Mouse (Mus musculus) kidney, embryonic 16.5 days (tissue): ENCODE measurements at regions not wholly inside any gene's neighbourhood (a gene's known extent, or its start where the extent isn't known, plus 50 kb on each side); places are given as distances from the start of the nearest gene placed in this dataset.
A peak's percentile ranks its signal among the peaks of the same experiment; 100 is the strongest.
"Not testable (repeated sequence)": the region's sequence is repeated elsewhere in the genome, so short reads cannot be mapped to it uniquely, and the experiment has no call there.

ENCODE experiments used
- ATAC-seq: fragments of 200-750 bp; cut with Nextera tagmentation; 2 replicates; pipeline ENCODE4 v1.8.0; 2017; ENCODE audit warnings: moderate TSS enrichment; ENCODE audit not compliant: low FRiP score, low TSS enrichment
- H3K27ac ChIP-seq: fragments of 300-500 bp; sonication (generic); 2 replicates; pipeline ENCODE4 v1.5.1; 2014; ENCODE audit warnings: low read length
- H3K27me3 ChIP-seq: fragments of 300-500 bp; sonication (generic); 2 replicates; pipeline ENCODE4 v1.6.1; 2014; ENCODE audit warnings: low read length, control low read depth, mixed read lengths; ENCODE audit not compliant: insufficient read depth
- H3K36me3 ChIP-seq: fragments of 300-500 bp; sonication (generic); 2 replicates; pipeline ENCODE4 v1.6.1; 2014; ENCODE audit warnings: low read length, control low read depth, mixed read lengths; ENCODE audit not compliant: insufficient read depth
- H3K4me1 ChIP-seq: fragments of 300-500 bp; sonication (generic); 2 replicates; pipeline ENCODE4 v1.6.1; 2014; ENCODE audit warnings: low read length, control low read depth, mixed read lengths; ENCODE audit not compliant: insufficient read depth
- H3K4me2 ChIP-seq: fragments of 300-500 bp; sonication (generic); replicated peaks from 2 replicates; pipeline ENCODE4 v1.6.1; 2014; ENCODE audit warnings: low read depth, low read length
- H3K4me3 ChIP-seq: fragments of 300-500 bp; sonication (generic); 2 replicates; pipeline ENCODE4 v1.5.1; 2014; ENCODE audit warnings: mild to moderate bottlenecking, low read length
- H3K9ac ChIP-seq: fragments of 300-500 bp; sonication (generic); replicated peaks from 2 replicates; pipeline ENCODE4 v1.6.1; 2014; ENCODE audit warnings: low read length
- H3K9me3 ChIP-seq: fragments of 300-500 bp; sonication (generic); 2 replicates; pipeline ENCODE4 v1.6.1; 2016; ENCODE audit warnings: low read length, control low read depth
- WGBS: fragments of 180-500 bp; shearing (Covaris S2); extraction: QIAGEN DNeasy Blood & Tissue Kit; methylation state at CpG from one replicate; pipeline ENCODE4 v1.1.7; 2014; 5-methylcytosine and 5-hydroxymethylcytosine counted together

DNA sequence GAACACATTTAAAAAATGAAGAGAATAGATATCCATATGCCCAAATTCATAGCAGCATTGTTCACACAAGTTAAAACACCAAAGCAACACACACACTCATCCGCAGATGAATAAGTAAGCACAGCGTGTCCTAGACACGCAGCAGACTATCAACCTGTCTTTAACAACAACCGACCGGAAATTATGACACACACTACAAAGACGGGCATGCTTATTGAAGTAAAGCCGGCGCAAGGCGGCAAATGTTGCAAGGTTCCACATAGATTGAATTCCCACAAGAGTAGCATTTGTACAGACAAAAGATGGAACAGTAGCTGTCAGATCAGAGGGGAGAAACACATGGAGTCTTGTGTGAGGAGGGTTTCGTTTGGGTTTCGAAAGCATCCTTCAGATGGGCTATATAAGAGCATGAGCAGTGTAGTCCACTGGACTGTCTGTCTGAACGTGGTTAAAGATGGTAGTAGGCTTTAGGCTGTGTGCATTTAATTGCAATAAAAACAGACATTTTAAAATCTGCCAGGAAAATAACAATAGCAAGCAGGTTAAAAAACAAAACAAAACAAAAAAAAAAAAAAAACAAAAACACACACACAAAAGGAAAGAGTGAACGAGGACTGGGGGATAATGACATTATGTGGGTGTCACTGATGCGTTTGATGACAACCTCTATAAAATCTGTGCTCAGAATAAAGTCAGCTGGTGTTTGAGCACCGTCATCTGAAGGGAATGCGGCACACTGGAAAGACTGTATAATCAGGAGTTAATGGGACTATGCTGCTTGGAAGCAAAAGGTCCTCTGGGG lies 78.1 kb upstream of the Fam78b start:
- no peak overlapping the region for H3K4me3 ChIP-seq
- H3K4me2 ChIP-seq, result no peak overlapping the region
- H3K27me3 ChIP-seq, result no peaks in the 10 kb centered on the region
- WGBS, result 82% methylated on average over 16 of the region's 16 CpGs
- no peaks in the 10 kb centered on the region for H3K36me3 ChIP-seq
- no peaks in the 10 kb centered on the region for H3K4me1 ChIP-seq
- no peaks in the 10 kb centered on the region for H3K9me3 ChIP-seq
- ATAC-seq, result no peak
- no peak overlapping the region for H3K27ac ChIP-seq
- H3K9ac ChIP-seq, result no peak overlapping the region

DNA sequence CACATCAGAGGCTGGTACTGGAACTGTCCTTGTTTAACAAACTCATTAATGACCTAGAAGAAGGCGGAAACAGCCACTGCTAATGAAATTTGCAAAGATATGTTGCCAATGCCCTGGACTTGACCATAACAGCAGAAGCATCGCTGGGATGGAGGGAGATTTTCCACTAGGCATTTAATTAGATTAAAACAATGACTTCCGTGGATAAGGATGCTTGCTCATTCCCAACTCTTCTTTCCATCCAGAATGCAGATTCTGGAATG lies 77.6 kb upstream of the Fam78b start:
- H3K4me1 ChIP-seq, result no peaks in the 10 kb centered on the region
- no peaks in the 10 kb centered on the region for H3K9me3 ChIP-seq
- no peak overlapping the region for H3K27ac ChIP-seq
- no peak overlapping the region for H3K4me2 ChIP-seq
- no peaks in the 10 kb centered on the region for H3K36me3 ChIP-seq
- no peaks in the 10 kb centered on the region for H3K27me3 ChIP-seq
- H3K9ac ChIP-seq, result no peak overlapping the region
- ATAC-seq, result no peak
- no peak overlapping the region for H3K4me3 ChIP-seq
- WGBS, result 80% methylated on average over 3 of the region's 3 CpGs

DNA sequence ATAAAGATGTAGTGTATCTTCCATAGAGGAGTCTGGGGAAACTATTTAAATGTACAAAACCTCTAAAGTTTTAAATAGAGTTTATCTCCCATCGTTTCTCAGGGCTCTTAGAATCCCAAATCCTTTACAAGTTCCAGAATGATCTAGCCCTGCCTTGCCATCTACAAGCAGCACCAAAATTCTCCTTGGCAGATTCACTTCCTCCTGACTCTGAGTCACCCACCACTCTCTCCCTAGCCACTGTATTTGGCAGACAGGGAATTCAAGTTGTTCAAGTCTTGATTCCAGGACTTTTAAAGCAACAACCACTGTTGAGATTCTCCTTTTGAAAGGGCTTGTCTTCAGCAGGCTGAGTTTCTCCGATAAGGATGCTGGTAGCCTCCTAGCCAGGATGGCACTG lies 77.1 kb upstream of the Fam78b start:
- Histone ChIP-seq H3K4me2 (no peak overlapping the region), H3K4me1 (no peaks in the 10 kb centered on the region), H3K36me3 (no peaks in the 10 kb centered on the region), H3K27me3 (no peaks in the 10 kb centered on the region), H3K27ac (no peak overlapping the region), H3K9me3 (no peaks in the 10 kb centered on the region), H3K4me3 (no peak overlapping the region), H3K9ac (no peak overlapping the region)
- 78% methylated on average over 2 of the region's 2 CpGs for WGBS
- ATAC-seq, result no peak

DNA sequence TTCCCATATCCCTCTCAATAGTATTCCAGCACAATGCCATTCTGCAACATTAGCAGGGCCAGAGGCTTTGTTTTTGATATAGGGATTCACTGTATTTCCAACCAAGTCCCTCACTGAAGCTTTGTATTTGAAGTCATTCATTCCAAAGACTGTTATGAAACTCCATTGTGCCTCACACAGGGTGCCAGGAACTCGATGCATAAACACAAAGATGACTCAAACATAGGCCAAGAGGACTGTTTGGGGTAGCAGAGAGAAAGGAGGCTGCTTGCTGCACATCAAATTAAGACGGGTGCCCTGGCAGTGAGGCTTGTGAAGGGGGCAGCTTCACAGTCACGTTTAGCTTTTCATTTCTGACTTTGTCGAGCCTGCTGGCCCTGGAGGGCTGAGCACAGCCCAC lies 75.1 kb upstream of the Fam78b start:
- no peak for ATAC-seq
- 46% methylated on average over 4 of the region's 4 CpGs for WGBS
- H3K4me2 ChIP-seq, result no peak overlapping the region
- no peak overlapping the region for H3K27ac ChIP-seq
- no peaks in the 10 kb centered on the region for H3K9me3 ChIP-seq
- no peaks in the 10 kb centered on the region for H3K4me1 ChIP-seq
- no peak overlapping the region for H3K4me3 ChIP-seq
- H3K9ac ChIP-seq, result no peak overlapping the region
- no peaks in the 10 kb centered on the region for H3K27me3 ChIP-seq
- H3K36me3 ChIP-seq, result no peaks in the 10 kb centered on the region

DNA sequence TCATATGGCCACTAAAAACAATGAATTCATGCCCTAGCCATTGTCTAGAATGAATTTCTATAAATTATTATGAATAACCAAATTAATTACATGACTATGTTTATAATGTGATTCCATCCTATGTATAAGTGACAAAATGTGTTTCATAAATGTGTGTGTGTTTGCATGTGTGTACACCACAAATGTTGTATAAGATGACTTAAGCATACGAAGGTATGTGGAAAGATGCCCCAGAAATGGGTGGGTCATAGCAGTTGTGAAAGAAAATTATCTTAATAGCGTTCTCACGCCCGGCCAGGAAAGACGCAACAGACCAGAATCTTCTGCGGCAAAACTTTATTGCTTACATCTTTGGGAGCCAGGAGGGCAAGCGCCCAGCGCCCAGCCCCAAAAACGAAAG lies 61.5 kb upstream of the Fam78b start:
- not testable (repeated sequence) for H3K27ac ChIP-seq, H3K4me1 ChIP-seq, H3K27me3 ChIP-seq, H3K9me3 ChIP-seq, ATAC-seq, H3K9ac ChIP-seq, H3K36me3 ChIP-seq
- peak overlapping the region; percentile 27 for H3K4me2 ChIP-seq
- H3K4me3 ChIP-seq, result peak overlapping the region; percentile 24
- WGBS, result 67% methylated on average over 9 of the region's 9 CpGs

DNA sequence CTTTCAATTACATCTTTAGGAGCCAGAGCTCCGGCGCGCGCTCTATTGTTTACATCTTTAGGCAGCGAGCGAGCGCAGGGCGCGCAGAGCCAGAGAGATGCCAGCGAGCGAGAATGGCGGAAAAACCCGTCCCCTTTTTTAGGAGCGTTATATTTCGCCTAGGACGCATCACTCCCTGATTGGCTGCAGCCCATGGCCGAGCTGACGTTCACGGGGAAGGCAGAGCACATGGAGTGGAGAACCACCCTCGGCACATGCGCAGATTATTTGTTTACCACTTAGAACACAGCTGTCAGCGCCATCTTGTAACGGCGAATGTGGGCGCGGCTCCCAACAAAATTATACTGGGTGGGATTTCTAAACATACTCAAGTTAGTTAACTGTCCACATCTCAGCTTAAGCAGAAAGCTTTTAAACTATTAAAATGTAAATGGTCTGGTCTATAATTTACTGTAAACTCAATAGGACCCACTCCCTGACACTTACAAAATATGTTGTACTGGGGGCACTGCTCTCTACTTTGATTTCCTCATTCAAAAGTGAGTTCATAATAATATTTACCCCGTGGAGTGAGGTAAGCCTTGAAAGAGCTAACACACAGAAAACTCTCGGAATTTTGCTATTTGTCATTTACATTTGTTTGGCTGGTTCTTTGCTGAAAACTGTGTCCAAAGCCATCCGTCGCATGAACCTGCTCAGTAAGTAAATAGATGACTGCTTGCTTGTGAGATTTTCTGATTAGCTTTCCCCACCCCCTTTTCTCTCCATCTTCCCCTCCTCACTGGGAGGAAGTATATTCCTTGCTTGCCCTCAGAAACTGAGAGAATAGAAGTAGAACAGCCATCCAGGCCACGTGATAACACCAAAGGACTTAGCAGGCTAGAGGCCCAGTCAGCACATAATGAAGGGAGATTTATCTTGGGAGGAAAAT lies 60.8 kb upstream of the Fam78b start:
- H3K9me3 ChIP-seq, ATAC-seq, H3K27me3 ChIP-seq, H3K9ac ChIP-seq, H3K36me3 ChIP-seq, H3K27ac ChIP-seq, H3K4me1 ChIP-seq: not testable (repeated sequence)
- WGBS, result 57% methylated on average over 31 of the region's 31 CpGs
- peak overlapping the region; percentile 27 for H3K4me2 ChIP-seq
- H3K4me3 ChIP-seq, result peak overlapping the region; percentile 24

DNA sequence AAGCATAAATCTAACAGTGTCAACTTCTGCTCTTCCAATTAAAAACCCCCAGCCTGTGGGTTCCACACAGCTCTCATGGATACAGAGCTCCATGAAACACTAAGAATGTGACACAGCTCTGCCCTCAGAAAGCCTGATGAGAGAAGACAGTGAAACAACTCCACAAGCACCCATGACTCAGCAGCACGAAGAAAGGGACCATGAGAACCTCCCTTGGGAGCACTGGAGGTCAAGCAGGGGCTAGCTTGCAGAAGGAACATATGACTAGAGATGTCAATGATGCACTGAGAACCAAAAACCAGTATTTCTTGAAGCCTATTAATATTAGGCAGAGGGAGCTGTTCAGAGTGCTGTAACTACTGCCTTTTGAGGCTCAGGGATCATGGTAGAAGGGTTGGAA lies 59.0 kb upstream of the Fam78b start:
- Histone ChIP-seq H3K4me2 (no peak overlapping the region), H3K9ac (no peak overlapping the region), H3K27me3 (no peaks in the 10 kb centered on the region), H3K27ac (no peak overlapping the region), H3K36me3 (no peaks in the 10 kb centered on the region), H3K4me1 (no peaks in the 10 kb centered on the region), H3K4me3 (no peak overlapping the region), H3K9me3 (no peaks in the 10 kb centered on the region)
- 76% methylated on average over 1 of the region's 1 CpGs for WGBS
- no peak for ATAC-seq

DNA sequence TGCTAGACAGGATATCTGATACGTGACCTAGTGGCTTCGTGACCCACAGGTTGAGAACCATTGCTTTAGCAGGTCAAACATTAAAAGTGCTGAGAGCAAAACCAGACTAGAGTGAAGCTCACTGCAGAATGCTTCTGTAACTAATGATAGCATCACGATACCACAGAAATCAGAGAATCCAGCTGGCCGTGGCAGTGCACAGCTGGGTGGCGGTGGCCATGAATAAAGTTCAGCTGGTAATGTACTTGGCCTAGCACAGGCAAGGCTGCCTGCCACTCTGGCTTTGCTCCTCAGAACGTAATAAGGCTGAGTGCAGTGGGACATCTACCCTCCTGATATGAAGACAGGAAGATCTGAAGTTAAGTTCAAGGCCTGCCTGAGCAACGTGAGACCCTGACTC lies 56.7 kb upstream of the Fam78b start:
- no peaks in the 10 kb centered on the region for H3K27me3 ChIP-seq
- no peaks in the 10 kb centered on the region for H3K36me3 ChIP-seq
- H3K9me3 ChIP-seq, result no peaks in the 10 kb centered on the region
- ATAC-seq, result no peak
- no peak overlapping the region for H3K27ac ChIP-seq
- H3K4me3 ChIP-seq, result no peak overlapping the region
- no peak overlapping the region for H3K4me2 ChIP-seq
- H3K9ac ChIP-seq, result no peak overlapping the region
- no peaks in the 10 kb centered on the region for H3K4me1 ChIP-seq
- 73% methylated on average over 7 of the region's 7 CpGs for WGBS

DNA sequence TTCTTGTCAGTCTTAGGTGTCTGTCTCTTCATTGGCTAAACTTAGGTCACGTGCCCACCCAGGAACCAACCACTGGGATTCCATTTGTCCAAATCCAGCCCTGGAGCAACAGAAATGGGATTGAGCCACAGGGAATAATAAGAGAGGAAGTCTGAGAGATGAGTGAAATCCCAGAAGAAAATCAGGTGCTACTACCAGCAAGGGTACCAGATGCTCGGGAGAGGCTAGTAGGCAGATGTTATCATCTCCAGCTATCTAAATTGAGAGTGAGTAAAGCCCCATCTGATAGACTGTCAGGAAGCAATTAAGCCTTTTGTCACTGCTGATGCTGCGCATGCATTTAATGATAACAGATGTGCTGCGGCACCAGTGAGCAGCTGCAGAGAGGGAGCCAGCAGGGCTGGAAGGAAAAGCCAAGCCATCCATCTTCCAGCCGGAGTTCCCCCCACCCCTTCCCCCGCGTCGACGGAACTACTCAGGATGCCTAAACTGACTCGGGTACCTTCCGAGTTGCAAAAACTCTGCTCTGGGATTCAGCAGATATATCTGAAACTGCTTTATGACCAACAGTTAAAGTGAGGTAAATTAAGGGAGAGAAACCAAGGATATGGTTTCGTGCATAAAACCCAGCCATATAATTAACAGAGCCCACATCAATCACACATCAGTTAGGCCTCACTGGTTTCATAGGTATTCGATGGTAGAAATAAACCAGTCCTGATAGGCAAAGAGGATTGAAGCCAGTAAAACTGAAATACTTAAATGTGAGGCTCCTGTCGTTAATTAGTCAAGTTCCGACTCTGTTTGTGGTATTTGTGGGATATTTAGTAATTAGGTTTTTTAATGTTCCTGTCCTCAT lies 53.1 kb upstream of the Fam78b start:
- Histone ChIP-seq H3K36me3 (no peaks in the 10 kb centered on the region), H3K4me1 (no peaks in the 10 kb centered on the region), H3K27me3 (no peaks in the 10 kb centered on the region), H3K9ac (no peak overlapping the region), H3K4me2 (no peak overlapping the region), H3K4me3 (no peak overlapping the region), H3K9me3 (no peaks in the 10 kb centered on the region), H3K27ac (no peak overlapping the region)
- ATAC-seq, result no peak
- WGBS, result 22% methylated on average over 15 of the region's 15 CpGs
